Mouse (Mus musculus) liver, adult 2 months (tissue): ENCODE measurements around the gene Ffar2. TPM values are rescaled to one million over a fixed set of nuclear protein-coding genes. Genes with fewer than 3 reads are reported as not detected.
A peak's percentile ranks its signal among the peaks of the same experiment; 100 is the strongest.

ENCODE experiments used
- DNase-seq: peaks from one replicate; pipeline ENCODE4 v3.0.0-alpha.2; 2011; ENCODE audit warnings: low read depth, low spot score; ENCODE audit errors: extremely low read depth
- H3K27ac ChIP-seq: fragments of 200-500 bp; replicated peaks from 2 replicates; pipeline ENCODE4 v1.5.1; 2012; ENCODE audit warnings: low read depth, mild to moderate bottlenecking, control low read depth, inconsistent platforms, low read length; ENCODE audit not compliant: insufficient read depth
- H3K27me3 ChIP-seq: fragments of 200-500 bp; 2 replicates; pipeline ENCODE4 v1.6.1; 2012; ENCODE audit warnings: mild to moderate bottlenecking, moderate library complexity, low read length, inconsistent platforms; ENCODE audit not compliant: control insufficient read depth, insufficient read depth
- H3K36me3 ChIP-seq: fragments of 200-500 bp; 2 replicates; pipeline ENCODE4 v1.6.1; 2012; ENCODE audit warnings: low read length, inconsistent platforms; ENCODE audit not compliant: control insufficient read depth, insufficient read depth
- H3K4me1 ChIP-seq: fragments of 200-500 bp; 2 replicates; pipeline ENCODE4 v1.6.1; 2011; ENCODE audit warnings: low read length; ENCODE audit not compliant: control insufficient read depth, insufficient read depth
- H3K4me3 ChIP-seq: fragments of 200-500 bp; 2 replicates; pipeline ENCODE4 v1.5.1; 2011; ENCODE audit warnings: low read depth, mild to moderate bottlenecking, control low read depth, low read length, moderate library complexity; ENCODE audit not compliant: insufficient read depth
- H3K79me2 ChIP-seq: fragments of 200-500 bp; 2 replicates; pipeline ENCODE4 v1.6.1; 2012; ENCODE audit warnings: inconsistent platforms, mild to moderate bottlenecking, low read length, moderate library complexity; ENCODE audit not compliant: control insufficient read depth, insufficient read depth
- H3K9ac ChIP-seq: fragments of 200-500 bp; 2 replicates; pipeline ENCODE4 v1.6.1; 2012; ENCODE audit warnings: low read depth, mild to moderate bottlenecking, control low read depth, inconsistent platforms, low read length
- CTCF ChIP-seq: fragments of 200-500 bp; IDR thresholded peaks from 2 replicates; pipeline ENCODE4 v1.5.1; 2011; ENCODE audit warnings: low read depth, low read length, control low read depth
- POLR2A ChIP-seq: fragments of 200-500 bp; IDR thresholded peaks from 2 replicates; pipeline ENCODE4 v1.6.1; 2011; ENCODE audit warnings: low read length, control low read depth; ENCODE audit not compliant: insufficient read depth; ENCODE audit errors: extremely low read depth
- WGBS: fragments of 180-500 bp; shearing (Covaris S2); methylation state at CpG from one replicate; pipeline ENCODE4 v1.1.7; 2018; 5-methylcytosine and 5-hydroxymethylcytosine counted together
- polyA plus RNA-seq: library from polyadenylated mRNA; depleted of rRNA; stranded (reverse); fragments of >200 nt; gene quantifications from 2 replicates; pipeline ENCODE4 v1.2.3, GENCODE M21; 2012
- total RNA-seq: library from RNA; depleted of rRNA; stranded (reverse); fragments of >200 nt; gene quantifications from 2 replicates; pipeline ENCODE4 v1.2.3, GENCODE M21; 2014

The Ffar2 gene
- total and polyA plus RNA-seq, 2 experiments = 0.09 TPM; not detected in 1

DNA sequence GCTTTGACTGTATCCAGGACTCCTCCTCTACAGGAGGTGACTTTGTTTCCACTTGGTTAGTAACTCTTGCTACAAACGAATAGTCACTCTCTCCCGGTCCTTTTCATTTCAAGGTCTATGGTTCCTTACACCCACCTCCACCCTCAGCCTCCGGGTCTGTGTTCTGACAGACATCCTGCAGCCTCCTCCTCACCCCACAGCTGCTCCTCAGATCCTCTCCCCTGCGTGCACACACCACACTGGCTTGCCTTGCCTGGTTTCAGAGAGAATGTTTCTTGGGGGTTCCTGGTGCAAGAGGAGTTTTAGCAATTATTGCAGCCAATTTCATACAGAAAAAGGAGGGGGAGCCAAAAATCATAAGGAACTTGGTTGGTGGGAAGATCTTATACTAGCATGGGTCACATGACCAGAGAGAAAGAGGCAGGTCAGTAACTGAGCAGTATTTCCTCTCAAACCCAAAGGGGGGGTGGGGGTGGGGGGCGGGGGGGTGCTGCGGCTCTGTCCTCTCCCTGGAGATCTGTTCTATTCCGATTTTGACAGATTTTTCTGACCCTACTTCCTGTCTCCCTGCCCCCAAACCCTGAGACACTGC is 2.6 kb downstream of the Ffar2 start:
- H3K4me3 ChIP-seq = no peak overlapping the region
- no peak for DNase-seq
- no peaks in the 10 kb centered on the region for H3K79me2 ChIP-seq
- H3K27ac ChIP-seq = no peak overlapping the region
- H3K36me3 ChIP-seq = no peaks in the 10 kb centered on the region
- no peak overlapping the region for H3K9ac ChIP-seq
- H3K27me3 ChIP-seq = no peaks in the 10 kb centered on the region
- peaks cover 3% of the 10 kb centered on the region; the same call in 1 of the 2 replicates for H3K4me1 ChIP-seq
- WGBS = 57% methylated on average over 7 of the region's 7 CpGs
- TF ChIP-seq CTCF = no peak
- TF ChIP-seq POLR2A = no peak

DNA sequence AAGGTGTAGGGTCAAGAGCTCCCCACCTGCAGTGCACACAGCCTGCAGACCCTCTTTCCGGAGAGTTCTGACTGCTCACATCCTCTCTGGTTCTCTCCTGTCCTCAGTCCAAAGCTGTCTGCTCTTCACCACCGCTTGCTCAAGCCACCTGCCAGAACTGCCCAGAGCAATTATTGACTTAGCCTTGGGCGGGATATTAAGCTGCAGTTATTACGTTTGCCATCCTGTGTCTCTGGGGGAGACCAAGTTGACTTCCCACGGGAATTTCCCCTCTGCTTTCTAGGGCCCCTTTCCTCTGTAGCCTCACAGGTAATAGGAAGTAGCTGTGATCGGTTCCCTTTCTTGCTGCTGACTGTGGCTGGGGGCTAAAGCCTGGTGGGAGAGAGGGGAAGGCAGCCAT is 3.4 kb downstream of the Ffar2 start:
- Histone ChIP-seq H3K4me1 (peaks cover 3% of the 10 kb centered on the region; the same call in 1 of the 2 replicates), H3K4me3 (no peak overlapping the region), H3K79me2 (no peaks in the 10 kb centered on the region), H3K27ac (no peak overlapping the region), H3K36me3 (no peaks in the 10 kb centered on the region), H3K9ac (no peak overlapping the region), H3K27me3 (no peaks in the 10 kb centered on the region)
- WGBS = 23% methylated on average over 6 of the region's 6 CpGs
- peak; percentile 74 for DNase-seq
- TF ChIP-seq POLR2A (no peak), CTCF (no peak)

DNA sequence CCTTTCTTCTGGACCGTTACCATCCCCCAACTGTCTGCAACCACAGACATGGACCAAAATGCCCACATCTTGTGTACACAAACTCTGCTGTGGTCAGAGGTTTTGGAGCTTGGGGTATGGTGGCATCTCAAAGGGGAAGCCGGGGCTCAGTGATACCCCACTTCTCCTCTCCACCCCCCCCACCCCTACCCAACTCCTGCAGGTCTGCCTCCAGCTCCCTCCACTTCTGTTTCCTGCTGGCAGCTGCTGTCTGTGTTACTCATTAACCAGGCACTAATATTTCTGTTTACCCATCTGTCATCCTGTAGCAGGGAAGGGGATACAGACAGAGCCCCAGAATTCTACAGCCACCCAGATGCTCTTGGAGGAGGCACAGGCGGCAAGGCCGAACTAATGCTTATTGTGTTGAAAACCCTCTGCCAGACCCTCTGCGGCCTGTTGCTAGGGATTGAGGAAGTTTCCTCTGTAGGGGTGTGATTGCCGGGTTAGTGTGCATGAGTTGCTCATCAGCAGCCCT is 11.2 kb downstream of the Ffar2 start:
- Histone ChIP-seq H3K27me3 (no peaks in the 10 kb centered on the region), H3K36me3 (no peaks in the 10 kb centered on the region), H3K9ac (no peak overlapping the region), H3K27ac (no peak overlapping the region), H3K79me2 (no peaks in the 10 kb centered on the region), H3K4me1 (peaks cover 11% of the 10 kb centered on the region), H3K4me3 (no peak overlapping the region)
- TF ChIP-seq CTCF = no peak
- no peak for TF ChIP-seq POLR2A
- WGBS = 13% methylated on average over 6 of the region's 6 CpGs
- peak; percentile 72 for DNase-seq

DNA sequence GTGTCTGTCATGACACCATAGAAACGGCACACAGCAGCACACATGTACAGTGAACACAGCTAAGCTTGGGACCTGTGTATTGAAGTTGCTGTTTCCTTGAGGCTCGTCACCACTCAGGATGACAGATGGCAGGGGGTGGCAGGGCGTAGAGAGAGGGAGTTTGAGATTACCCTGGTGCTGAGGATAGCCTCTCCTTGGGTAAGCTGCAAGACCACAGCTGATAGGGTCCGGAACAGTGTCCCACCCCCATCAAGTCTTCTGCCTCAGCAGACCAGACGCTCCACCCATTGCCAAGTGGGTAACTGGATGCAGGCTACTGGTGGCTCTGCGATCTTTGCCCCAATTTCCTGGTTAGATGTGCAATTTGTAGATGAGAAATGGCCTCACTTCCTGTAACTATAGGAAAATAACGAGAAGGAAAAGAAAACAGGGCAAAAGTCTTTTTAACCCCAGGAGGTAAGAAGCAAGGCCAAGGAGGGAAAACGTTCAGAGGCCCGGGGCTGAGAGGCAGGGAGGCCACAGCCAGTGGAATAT is 11.8 kb downstream of the Ffar2 start:
- Histone ChIP-seq H3K27ac (no peak overlapping the region), H3K9ac (no peak overlapping the region), H3K36me3 (no peaks in the 10 kb centered on the region), H3K4me3 (no peak overlapping the region), H3K4me1 (peaks cover 11% of the 10 kb centered on the region), H3K79me2 (no peaks in the 10 kb centered on the region), H3K27me3 (no peaks in the 10 kb centered on the region)
- peak; percentile 58 for DNase-seq
- 21% methylated on average over 9 of the region's 9 CpGs for WGBS
- TF ChIP-seq POLR2A = no peak
- TF ChIP-seq CTCF = no peak

DNA sequence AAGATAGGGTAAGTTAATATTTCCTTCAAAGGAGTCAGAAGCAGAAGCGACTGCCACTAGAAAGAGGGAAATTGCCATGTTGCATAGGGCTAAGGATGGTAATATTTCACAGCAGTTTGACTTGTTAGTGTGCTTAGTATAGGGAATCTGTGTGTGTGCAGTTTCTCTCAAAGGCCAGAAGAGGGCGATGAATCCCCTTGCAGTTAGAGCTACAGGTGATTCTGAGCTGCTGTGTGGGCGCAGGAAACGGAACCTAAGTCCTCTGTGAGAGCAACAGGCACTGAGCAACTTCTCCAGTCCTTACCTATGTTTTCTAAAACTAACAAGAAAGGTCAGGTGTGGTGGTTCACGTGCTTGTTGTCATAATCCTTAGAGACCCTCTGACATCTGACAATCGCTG is 13.3 kb downstream of the Ffar2 start:
- TF ChIP-seq POLR2A = no peak
- TF ChIP-seq CTCF = peak; percentile 53
- H3K36me3 ChIP-seq = no peaks in the 10 kb centered on the region
- H3K4me1 ChIP-seq = peaks cover 11% of the 10 kb centered on the region
- no peak overlapping the region for H3K4me3 ChIP-seq
- H3K27me3 ChIP-seq = no peaks in the 10 kb centered on the region
- H3K9ac ChIP-seq = no peak overlapping the region
- H3K79me2 ChIP-seq = no peaks in the 10 kb centered on the region
- H3K27ac ChIP-seq = no peak overlapping the region
- WGBS = 78% methylated on average over 6 of the region's 6 CpGs
- peak; percentile 58 for DNase-seq

DNA sequence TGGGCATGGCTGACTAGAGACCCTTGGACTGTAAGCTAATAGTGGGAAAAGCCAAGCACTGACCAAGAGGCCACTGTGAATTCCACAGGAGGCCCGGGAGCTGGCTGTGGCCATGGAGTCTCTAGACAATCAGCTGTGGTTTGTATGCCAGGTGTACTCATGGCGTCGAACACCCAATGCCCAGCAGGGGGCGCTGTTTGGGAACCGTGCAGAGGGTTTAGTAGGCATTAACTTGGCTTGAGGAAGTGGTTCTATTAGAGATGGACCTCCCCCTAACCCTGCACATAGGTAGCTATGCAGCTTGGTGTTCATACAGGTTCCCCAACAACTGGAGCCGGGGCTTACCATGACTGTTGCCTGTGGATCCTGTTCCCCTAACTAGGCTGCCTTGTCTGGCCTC is 17.7 kb downstream of the Ffar2 start:
- no peak overlapping the region for H3K27ac ChIP-seq
- peak; percentile 33 for DNase-seq
- no peaks in the 10 kb centered on the region for H3K27me3 ChIP-seq
- H3K9ac ChIP-seq = no peak overlapping the region
- H3K4me1 ChIP-seq = no peaks in the 10 kb centered on the region
- no peak for TF ChIP-seq POLR2A
- TF ChIP-seq CTCF = peak; percentile 77
- H3K36me3 ChIP-seq = no peaks in the 10 kb centered on the region
- WGBS = 55% methylated on average over 6 of the region's 6 CpGs
- no peak overlapping the region for H3K4me3 ChIP-seq
- no peaks in the 10 kb centered on the region for H3K79me2 ChIP-seq
